Mouse (Mus musculus) heart, adult 18-20 months (tissue): ENCODE results near the gene Adra2c. TPM values are rescaled to one million over a fixed set of nuclear protein-coding genes. Genes with fewer than 3 reads are reported as not detected.

Source experiments
- DNase-seq, 2 experiments: peaks; one replicate each; pipeline ENCODE4 v3.0.0; 2021 to 2022; ENCODE audit warnings: mixed read lengths in 1 of 2
- long read RNA-seq, 2 experiments: library from polyadenylated mRNA; stranded (forward); transcript quantifications; one replicate each; pipeline ENCODE4 v2.0.0; 2021
- total RNA-seq, 2 experiments: library from RNA; stranded (reverse); gene quantifications; 2 replicates each; pipeline ENCODE4 v1.2.3; 2021

Gene Adra2c
- total RNA-seq: under 1 TPM; 0.49 to 0.52 TPM
- long read RNA-seq, experiment 1, partial matches to known transcripts: 0 of 1 reads
- long read RNA-seq, experiment 1, other reads (novel, unspliced or antisense): 0 of 1 reads
- long read RNA-seq, experiment 2, partial matches to known transcripts: 0 of 1 reads
- long read RNA-seq, experiment 2, other reads (novel, unspliced or antisense): 0 of 1 reads

DNA sequence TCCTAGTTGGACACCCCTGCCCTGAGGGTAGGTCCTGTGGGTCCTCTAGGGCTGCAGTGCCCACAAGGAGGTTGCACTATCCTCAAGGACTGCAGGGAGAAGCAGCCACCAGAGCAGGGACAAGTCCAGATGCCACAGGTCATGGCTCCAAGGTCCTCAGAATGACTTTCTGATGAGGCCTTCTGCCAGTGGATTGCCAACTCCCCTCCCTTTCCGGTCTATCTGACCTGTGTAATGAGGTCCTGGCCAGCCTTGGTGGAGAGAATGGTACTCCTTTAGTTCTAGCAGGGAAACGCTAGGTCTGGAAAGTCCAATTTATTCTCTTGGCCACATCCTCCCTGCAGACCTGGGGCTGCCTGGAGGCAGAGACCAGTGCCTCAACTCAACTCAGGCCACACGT is at the start of gene Adra2c:
TSS of gene Adra2c (plus strand) at position 301 of the 400 bp plus-strand sequence.
- DNase-seq: no peak

DNA sequence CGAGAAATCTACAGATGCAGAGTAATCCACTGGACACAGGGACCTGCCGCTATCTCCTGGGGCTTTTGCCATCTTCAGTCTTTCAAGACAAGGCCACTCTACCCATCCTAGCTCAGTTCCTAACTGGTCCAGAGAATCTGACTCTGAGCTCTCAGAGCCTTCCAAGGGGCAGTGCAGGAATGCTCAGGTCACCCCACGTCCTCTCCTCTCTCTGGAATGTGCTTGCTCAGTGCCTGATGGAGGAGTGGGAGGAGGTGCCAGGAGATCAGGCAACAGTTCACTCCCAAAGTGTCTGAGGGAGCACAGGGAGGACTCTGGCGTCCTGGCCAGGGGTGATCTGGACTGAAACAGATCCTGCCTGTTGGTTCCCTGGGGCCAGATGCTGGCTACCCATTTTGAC is 45.0 kb upstream of the Adra2c start:
- DNase-seq: peak in 1 of 2 experiments; percentile 4

DNA sequence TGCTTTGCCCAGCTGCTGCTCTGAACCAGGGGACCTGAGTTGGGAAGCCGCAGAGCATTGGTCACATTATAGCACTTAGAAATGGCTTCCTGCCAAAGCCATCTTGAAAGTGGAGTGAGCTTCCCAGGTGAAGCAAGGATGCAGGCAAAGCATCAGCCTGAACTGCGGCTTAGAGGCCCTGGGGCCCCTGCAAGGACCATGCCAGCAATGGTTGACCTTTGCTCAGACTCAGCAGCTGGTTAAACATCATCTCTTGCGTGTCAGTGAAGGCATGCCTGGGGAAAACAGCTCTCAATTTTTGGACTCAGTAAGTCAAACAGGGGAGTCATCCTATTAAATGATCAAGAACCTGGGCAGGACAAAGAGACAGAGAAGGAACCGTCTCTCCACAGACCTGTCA is 40.4 kb upstream of the Adra2c start:
- DNase-seq: no peak

DNA sequence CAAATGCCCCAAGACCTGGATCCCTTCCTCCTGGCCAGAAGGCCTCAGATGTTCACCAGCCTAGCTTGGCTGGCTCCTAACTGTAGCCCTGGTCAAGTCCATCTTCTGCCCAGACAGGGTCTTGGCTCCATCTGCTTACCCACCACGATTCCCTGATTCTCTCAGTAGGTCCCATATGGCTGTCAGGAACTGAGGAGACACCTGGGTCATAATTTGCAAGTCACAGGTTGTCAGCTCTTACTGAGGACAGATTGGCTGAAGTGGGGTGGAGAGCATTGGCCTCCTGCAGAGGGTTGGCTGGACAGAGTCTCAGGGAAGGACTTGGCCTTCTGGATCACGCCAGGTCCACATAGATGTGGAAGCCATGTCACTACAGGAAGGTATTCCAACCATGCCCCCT is 39.5 kb upstream of the Adra2c start:
- DNase-seq: no peak

DNA sequence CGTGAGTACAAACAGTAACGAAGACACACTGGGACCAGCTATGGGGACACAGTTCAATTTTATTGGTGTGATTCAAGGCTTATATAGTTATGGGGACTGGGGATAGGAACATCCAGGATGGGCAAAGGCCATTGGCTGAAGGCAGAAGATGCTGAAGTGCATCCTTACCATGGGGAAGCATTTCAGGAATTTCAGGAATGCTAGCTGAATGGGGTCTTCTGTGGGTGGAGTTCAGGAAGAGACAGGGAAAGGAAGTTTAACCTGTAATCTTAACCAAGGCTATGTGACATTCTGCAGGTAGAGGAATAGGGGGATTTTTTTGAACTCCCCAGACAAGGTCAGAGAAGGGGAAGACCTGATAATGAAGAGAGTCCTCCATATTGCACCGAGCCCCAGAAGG is 36.6 kb upstream of the Adra2c start:
- no peak for DNase-seq

DNA sequence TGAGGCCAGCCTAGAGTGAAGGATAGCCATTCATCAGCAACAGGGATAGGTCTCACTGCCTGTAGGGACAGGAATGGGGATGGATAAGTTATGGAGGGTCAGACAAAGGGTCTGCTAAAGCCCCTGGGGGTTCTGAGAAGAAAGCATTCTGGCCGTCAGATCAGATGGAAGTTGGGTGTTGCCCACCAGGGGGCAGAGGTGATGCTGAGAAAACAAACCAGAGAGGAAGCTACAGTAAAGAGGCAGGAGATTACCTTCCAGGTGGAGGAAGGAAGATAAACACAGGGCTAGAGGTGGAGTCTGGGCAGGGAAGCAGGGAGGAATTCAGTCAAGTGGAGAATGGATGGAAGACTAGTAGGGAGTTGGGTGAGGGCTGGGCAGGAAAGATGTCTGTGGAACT is 33.9 kb upstream of the Adra2c start:
- DNase-seq: peak in 1 of 2 experiments; percentile 8

DNA sequence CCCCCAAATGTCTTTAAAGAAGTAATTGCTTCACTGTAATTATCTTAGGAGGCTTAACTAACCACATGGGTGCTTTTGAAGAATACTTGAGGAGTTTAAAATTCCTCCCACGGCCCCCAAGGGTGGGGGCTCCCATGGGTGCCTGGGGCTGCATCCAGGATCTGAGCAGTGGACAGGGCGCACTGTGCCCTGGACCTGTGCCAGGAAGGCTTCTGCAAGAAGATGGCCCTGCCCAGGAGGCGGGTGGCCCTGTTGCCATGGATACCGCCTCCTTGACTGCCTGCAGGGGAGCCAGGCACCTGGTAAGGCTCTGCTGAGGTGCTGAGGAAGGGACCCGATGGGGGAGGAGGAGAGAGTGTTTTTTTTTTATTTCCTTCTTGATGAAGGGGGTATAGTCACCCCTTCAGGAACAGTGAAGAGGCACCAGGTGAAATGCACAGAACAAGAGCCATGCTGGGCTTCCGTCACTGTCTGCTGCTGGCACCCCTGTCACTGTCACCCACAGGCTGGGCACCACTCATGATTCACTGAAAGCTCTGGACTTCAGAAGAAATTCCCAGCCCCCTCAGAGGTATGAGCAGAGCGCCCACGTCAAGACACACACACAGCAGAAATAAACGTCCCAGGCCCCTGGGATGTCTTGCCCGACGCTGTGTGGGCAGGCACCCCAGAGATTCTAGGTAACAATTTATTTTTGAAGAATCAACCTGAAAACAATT is 32.4 kb upstream of the Adra2c start:
- DNase-seq: no peak

DNA sequence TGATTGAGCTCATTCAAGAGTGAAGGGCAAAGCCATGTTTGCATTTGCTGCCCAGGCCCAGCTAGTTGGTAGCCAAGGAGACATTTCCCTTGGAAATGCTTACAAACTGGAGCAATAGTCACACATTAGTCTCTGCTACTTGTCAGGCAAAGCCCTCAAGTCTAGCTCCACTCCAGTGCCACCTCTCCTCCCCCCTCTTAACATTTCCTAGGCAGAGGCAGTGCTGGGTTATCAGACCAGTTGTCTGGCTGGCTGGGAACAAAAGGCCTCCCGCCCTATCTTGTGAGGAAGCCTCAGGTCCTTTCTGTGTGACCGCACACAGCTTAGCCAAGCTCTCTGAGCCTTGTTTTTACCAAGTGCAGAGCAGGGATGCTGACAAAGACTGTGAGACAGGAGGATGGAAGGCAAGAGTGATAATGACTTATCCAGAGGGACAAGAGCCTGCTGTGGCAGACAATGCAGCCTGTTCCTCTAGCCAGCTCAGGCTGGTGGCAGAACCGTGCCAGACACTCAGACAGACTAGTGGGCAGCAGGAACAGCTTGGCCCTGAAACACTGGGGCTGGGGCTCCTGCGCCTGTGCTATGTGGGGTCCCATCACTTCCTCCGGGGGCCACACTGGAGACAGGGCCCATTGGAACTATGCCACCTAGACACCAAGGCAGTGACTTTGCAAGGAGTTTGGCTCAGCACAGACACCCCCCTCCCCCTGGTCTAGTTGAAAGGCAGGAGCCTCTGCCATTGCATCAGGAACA is 23.0 kb upstream of the Adra2c start:
- no peak for DNase-seq

DNA sequence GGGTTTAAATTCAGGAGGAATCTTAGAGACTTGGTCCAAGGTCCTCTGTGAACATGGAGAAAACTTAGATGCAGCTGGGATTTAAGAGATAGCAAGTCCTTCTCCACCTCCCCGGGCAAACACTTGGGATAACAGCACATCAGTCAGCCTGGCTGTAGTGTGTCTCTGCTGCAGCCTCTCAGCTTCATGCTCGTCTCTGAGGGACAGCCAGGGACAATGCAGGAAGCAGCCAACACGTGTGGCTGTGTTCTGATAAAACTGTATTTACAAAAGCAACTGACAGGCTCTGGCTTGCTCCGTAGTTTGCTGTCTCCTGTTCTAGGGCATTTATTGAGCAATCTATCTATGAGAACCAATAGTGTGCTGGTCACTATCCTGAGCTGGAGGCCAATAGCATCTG is 14.4 kb upstream of the Adra2c start:
- no peak for DNase-seq

DNA sequence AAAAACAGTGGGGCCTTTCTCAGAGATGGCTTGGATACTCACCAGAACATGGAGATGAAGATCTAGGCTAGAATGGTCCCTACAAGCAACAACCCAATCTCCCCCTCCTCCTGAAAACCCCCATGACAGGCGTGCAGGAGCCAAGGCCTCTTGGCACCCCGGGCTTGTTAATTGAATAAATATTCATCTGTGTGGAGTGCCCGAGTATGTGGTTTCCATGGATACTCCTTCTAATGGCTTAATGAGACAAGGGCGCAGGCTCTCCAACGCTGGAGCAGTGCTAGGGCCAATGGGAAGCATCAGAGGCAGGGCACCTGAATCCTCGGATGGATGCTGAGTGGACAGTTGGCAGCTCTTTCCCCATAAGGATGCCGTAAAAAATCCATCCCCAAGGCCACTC is 10.6 kb upstream of the Adra2c start:
- DNase-seq: no peak

DNA sequence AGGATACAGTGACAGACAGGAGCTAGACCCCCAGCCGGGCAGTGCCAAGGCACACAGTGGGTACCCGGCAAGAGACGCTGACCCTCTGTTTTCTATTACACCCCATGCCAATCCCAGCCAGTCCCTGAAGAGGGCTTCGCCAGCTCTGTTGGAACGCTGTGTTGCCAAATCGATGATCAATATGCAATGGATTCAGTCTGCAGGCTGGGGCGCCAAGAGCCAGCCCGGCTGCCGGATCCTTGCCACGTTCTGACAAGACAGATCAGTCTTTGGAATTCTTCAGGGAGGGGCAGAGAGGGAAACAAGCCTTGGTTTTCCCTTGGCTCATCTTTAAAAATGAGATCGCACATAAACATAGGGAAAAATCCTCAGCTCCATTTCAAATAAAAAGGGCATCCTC is 2.8 kb upstream of the Adra2c start:
- DNase-seq: no peak

DNA sequence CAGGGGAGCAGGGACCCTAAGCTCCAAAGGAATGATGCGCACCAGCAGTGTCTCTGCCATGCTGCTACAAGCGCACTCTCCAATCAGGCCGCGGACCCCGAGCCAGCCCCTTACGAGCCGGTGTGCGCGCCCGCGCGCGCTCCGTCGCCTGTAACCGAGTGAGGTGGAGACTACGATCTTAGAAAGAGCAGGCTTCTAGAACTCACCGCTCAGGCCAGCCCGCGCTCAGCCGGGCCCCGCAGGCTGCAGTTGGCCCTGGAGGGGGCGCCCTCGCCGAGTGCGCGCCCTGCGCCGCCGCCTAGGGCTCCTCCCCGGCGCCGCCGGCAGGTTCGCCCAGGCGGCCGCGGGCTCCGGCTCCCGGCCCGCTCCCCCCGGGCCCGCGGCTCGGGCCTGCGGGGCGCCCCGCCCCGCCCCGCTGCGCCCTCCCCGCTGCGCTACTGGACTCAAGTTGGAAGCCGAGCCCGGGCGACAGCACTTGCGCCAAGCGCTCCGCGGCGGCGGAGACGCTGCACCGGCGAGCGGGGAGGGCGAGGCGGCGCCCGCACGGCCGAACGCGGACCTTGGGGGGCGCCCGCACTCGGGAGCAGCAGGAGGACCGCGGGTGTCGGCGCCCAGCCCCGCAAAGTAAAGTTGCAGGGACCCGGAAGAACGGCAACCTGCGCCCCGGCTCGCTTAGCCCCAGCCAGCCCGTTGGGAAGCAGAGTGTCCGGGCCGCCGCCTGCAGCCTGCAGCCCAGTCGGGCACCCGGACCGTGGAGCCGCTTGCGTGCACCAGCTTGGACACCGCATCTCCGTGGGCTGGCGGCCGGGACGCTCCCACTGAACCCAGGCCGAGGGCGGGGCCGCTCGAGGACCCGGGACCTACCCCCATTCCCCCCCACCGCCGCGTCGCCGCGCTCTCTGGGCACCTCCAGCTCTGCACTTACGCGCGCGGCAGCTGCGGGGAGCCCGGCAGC is 899 bp downstream of the Adra2c start:
- DNase-seq: peak; percentile 5 to 13

DNA sequence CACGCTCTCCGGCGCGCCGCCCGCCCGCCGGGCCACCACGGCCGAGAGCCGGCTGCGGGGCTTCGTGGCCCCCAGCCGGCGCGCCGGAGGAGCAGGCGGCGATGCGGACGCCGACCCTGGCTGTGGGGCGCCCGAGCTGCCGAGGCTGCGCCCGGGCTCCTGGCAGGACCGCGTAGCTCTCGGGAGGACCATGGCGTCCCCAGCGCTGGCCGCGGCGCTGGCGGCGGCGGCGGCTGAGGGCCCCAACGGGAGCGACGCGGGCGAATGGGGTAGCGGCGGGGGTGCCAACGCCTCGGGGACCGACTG is 1.5 kb downstream of the Adra2c start:
- DNase-seq: no peak

DNA sequence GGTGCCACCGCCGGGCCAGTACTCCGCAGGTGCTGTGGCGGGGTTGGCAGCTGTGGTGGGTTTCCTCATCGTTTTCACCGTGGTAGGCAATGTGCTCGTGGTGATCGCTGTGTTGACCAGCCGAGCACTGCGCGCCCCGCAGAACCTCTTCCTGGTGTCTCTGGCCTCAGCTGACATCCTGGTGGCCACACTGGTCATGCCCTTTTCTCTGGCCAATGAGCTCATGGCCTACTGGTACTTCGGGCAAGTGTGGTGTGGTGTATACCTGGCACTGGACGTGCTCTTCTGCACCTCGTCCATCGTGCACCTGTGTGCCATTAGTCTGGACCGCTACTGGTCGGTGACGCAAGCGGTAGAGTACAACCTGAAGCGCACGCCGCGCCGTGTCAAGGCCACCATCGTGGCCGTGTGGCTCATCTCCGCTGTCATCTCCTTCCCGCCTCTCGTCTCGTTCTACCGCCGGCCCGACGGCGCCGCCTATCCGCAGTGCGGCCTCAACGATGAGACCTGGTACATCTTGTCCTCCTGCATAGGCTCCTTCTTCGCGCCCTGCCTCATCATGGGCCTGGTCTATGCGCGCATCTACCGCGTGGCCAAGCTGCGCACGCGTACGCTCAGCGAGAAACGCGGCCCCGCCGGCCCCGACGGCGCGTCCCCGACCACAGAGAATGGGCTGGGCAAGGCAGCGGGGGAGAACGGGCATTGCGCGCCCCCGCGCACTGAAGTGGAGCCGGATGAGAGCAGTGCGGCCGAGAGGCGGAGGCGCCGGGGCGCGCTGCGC is 2.1 kb downstream of the Adra2c start:
- DNase-seq: no peak

DNA sequence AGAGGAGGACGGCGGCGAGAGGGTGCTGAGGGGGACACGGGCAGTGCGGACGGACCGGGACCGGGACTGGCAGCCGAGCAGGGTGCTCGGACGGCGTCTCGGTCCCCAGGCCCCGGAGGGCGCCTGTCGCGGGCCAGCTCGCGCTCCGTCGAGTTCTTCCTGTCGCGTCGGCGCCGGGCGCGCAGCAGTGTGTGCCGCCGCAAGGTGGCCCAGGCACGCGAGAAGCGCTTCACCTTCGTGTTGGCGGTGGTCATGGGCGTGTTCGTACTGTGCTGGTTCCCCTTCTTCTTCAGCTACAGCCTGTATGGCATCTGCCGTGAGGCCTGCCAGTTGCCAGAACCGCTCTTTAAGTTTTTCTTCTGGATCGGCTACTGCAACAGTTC is 2.7 kb downstream of the Adra2c start:
- no peak for DNase-seq

DNA sequence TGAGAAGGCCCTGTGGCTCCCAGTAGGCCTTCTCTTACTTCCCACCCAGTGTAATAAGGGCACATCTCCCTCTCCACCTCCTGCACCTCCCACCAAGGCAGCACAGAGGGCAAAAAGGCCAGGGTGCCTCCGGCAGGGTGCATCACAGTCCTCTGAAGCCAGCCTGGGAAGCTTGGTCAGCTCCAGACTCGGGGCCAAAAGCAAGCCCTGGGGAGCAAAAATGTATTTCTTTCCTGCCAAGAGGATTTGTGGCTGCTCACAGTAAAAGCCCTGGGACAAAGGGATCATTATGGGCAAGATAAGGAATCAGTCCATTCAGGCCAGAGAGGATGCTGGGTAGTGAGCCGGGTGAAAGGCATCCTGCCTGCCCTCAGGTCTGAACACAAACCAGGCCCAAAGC is 7.2 kb downstream of the Adra2c start:
- DNase-seq: peak in 1 of 2 experiments; percentile 4

DNA sequence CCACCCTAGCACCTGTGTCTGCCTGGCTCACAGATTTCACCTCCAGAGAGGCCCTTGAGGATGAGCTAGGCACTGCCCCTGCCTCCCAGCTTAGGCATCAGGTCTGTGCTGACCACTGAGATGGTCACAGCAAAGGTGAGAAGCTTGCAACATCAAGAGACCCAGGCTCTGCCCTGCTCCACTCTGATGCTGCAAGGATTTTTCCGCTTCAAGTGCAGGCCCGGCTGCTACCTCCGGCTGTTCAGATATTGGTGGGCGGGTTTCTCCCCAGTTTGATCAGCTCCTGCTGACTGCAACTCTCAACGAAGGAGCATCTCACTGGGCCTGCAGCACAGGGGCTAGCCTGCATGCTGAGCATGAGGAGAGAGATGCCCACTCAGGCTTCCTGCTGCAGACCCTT is 8.1 kb downstream of the Adra2c start:
- DNase-seq: no peak

DNA sequence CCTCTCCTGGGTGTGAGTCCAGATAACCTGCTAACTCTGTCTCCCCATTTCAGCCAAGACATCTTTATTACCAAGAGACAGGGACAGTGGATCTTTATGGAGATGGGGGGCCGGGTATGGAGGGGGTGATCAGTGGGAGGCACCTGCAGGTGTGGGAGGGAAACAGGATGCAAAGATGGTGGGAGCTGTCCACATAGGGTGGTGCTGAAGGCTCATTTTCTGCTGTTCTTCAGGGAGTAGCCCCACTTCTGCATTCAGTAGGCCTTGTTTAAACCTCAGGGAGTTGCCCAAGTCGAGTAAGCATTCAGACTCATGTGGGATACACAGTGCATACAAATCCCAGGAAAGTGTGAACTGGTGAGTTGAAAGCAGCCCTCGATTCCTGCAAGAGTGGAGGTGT is 21.5 kb downstream of the Adra2c start:
- DNase-seq: peak in 1 of 2 experiments; percentile 11

DNA sequence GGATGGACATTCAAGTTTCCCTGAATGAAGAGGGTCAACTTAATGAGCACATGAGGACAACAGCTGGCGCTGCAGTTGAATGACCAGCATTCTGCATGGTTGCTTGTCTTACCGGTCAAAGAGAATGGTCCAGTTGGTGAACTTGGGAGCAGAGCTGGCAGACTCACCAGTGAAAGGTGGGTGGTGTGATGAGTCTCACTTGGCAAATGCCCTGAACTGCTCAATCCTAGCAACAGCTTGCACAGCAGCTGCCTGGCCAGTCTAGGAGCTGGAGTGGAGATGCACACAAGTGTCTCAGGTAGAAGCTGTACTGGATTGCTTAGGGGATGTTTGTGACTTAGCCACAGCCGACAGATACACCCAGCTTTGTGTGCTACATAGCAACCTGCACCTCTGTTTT is 26.1 kb downstream of the Adra2c start:
- DNase-seq: no peak

DNA sequence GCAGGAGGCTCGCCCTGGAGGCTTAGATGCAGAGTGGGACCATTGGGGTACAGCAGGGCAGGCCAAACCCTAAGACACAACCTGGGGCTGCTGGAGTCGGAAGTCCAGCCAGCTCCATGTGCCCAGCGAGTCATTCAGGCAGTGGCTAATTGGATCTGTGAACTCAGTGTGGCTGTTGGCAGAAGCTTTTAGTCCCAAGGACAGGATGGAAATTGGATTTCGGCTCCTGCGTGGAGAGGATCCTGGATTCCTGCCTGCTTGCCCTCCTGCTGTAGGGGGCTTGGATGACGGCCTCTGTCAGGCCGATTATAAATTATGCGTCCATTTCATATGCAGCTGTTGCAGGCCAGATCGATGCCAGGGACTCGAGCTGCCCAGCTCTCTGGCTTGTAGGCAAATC is 27.2 kb downstream of the Adra2c start:
- DNase-seq: no peak

DNA sequence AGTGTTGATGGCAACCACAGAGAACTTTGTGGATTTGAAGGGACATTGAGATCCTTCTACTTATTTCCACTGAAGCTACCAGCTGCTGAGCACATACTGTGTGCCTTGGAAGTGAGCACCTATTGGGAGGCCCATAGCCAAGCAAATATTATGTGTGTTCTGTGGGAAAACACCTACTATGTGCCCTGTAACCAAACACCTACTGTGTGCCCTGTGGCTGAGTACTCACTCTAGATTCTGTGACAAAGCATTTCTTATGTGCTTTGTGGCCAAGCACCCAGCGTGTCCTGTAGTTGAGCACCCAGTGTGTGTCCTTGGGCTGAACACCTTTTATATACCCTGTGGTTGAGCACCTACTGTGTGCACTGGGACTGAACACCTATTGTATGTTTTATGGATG is 28.6 kb downstream of the Adra2c start:
- no peak for DNase-seq

DNA sequence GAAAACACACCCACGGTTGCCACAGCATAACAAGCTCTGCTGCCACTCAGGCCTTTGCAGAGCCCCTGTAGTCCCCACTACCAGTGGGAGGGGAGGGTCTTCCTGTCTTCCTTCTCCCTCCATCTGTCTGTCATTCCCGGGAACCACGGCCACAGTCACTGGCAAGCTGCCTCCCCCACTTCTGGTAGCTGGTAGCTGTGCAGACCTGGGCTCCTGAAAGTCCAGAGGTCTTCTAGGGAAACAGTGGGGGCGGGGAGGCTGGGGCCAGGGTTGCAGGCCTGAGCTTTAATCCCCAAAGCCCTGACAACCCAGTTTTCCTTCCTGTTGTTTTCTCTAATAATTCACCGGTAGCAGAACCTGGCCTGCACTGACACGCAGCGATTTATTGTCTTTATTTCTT is 31.7 kb downstream of the Adra2c start:
- DNase-seq: no peak
